Mouse (Mus musculus): ENCODE data around the gene Slc35e3.

DNA sequence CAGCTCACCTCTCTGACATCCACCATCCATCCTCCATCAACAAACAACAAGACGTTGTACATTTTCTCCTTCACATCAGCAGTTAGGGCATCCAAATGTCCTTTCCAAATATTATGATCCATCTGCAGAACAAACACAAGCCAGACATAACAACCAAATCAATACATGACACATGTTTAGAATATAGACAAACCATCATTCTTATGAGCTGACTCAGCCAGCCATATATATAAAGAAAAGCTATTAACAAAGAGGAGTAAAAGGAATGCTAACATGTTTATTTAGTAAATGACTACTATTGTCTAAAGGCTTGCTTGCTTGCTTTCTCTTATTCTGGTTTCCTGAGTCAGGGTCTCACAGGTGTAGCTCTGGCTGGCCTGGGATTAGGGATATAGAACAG, 11.1 kb upstream of the Slc35e3 start:
- no peak for TF ChIP-seq CTCF (conservative IDR thresholded peaks at IDR 0.05 in 1 of 2, IDR thresholded peaks at IDR 0.05 in 1 of 2; ENCODE audit: low read depth in 2 of 2, low read length in 2 of 2)
- no peak for TF ChIP-seq POLR2A (IDR thresholded peaks at IDR 0.05; ENCODE audit: low read depth, low read length)
- no peak for TF ChIP-seq SMC3 (IDR thresholded peaks at IDR 0.05; ENCODE audit: low read depth, low read length)
- TF ChIP-seq NELFE (IDR thresholded peaks at IDR 0.05; ENCODE audit: low read depth, low read length): no peak
- TF ChIP-seq JUND (conservative IDR thresholded peaks at IDR 0.05; ENCODE audit: low read depth, low read length): no peak
- TF ChIP-seq TCF12 (IDR thresholded peaks at IDR 0.05; ENCODE audit: low read depth, low read length): no peak
- no peak for TF ChIP-seq MEF2A (IDR thresholded peaks at IDR 0.05; ENCODE audit: borderline replicate concordance, low read depth, low read length)
- no peak for TF ChIP-seq CHD1 (IDR thresholded peaks at IDR 0.05; ENCODE audit: low read depth, low read length)
- TF ChIP-seq ZNF384 (IDR thresholded peaks at IDR 0.05; ENCODE audit: low read depth, low read length): no peak
- TF ChIP-seq ZMIZ1 (IDR thresholded peaks at IDR 0.05; ENCODE audit: low read depth, low read length): no peak
- no peak for TF ChIP-seq HCFC1 (IDR thresholded peaks at IDR 0.05; ENCODE audit: low read depth, low read length)
- TF ChIP-seq ZC3H11A (IDR thresholded peaks at IDR 0.05; ENCODE audit: low read depth, low read length): no peak
- TF ChIP-seq MXI1 (IDR thresholded peaks at IDR 0.05; ENCODE audit: low read depth, low read length): no peak
- no peak for TF ChIP-seq RCOR1 (conservative IDR thresholded peaks at IDR 0.05; ENCODE audit: low read depth, low read length)

Measured in CH12.LX (cell line).